Mouse (Mus musculus): ENCODE measurements around the gene Plcg1.

- TF ChIP-seq POLR2A (IDR thresholded peaks at IDR 0.05; ENCODE audit: low read depth, low read length) (no peak), CTCF (IDR thresholded peaks at IDR 0.05; ENCODE audit: extremely low read depth, insufficient read depth, insufficient read length, insufficient replicate concordance) (no peak)
These were observed 40.5 kb downstream of the Plcg1 start for GRCm38 (mm10) chr2:160771325-160772276.

Measured in spleen, adult 2 months (tissue).